Mouse (Mus musculus): ENCODE measurements around the gene Pnliprp1.

DNA sequence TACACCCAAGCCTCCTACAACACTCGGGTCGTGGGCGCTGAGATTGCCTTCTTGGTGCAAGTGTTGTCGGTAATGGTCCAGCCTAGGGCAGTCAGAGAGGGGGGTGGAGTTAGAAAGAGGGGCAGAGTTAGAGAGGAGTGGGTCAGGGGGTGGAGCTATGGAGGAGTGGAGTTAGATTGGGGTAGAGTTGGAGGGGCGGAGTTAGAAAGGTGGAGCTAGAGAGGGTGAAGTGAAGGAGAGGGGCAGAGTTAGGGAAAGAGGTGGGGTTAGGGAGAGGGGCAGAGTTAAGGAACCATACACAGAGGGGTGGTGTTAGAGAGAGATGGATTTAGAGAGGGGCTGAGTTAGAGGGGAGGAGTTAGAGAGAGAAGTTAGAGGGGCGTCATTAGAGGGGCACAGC lies 33.6 kb downstream of the Pnliprp1 start:
- TF ChIP-seq CTCF (IDR thresholded peaks at IDR 0.05) (no peak), EP300 (IDR thresholded peaks at IDR 0.05) (no peak)

Measured in lung, postnatal 0 days (tissue).